Mouse (Mus musculus) liver, embryonic 18 days (tissue): ENCODE results near the gene Itgb2l. TPM values are rescaled to one million over a fixed set of nuclear protein-coding genes. Genes with fewer than 3 reads are reported as not detected.

ENCODE experiments used
- polyA plus RNA-seq: library from polyadenylated mRNA; depleted of rRNA; stranded (reverse); fragments of >200 nt; gene quantifications from 2 replicates; pipeline ENCODE4 v1.2.3, GENCODE M21; 2012; rRNA removed

Gene Itgb2l
- 13.0 and 18.2 TPM in 2 replicates for polyA plus RNA-seq

GRCm38 (mm10) chr16:96443468-96443867 lies at the start of gene Itgb2l:
Gene Itgb2l (minus strand): TSS chr16:96443619.

GRCm38 (mm10) chr16:96467445-96467844 lies 24.0 kb upstream of the Itgb2l start, which contains the start of gene Pcp4:
Gene Pcp4 (plus strand): TSS chr16:96467606.

Other genes with a start within 250 kb of the Itgb2l start
- 0.16 and 0.31 TPM in 2 replicates for gene Sh3bgr, start 243.2 kb downstream of the Itgb2l start, polyA plus RNA-seq
- 0.05 TPM in 2 replicates for gene B3galt5, start 207.8 kb downstream of the Itgb2l start, polyA plus RNA-seq
- gene Pcp4, start 24.0 kb upstream of the Itgb2l start, polyA plus RNA-seq = 0.19 TPM in 1 of 2 replicates, not detected in the other